Mouse (Mus musculus) lung, postnatal 25 days (tissue): ENCODE results near the gene Ppm1g.
"Not testable (repeated sequence)": the region's sequence is repeated elsewhere in the genome, so short reads cannot be mapped to it uniquely, and the experiment has no call there.

Experiments used
- DNase-seq: peaks from one replicate; pipeline ENCODE4 v3.0.0; 2022; ENCODE audit warnings: low spot score

Gene Ppm1g

DNA sequence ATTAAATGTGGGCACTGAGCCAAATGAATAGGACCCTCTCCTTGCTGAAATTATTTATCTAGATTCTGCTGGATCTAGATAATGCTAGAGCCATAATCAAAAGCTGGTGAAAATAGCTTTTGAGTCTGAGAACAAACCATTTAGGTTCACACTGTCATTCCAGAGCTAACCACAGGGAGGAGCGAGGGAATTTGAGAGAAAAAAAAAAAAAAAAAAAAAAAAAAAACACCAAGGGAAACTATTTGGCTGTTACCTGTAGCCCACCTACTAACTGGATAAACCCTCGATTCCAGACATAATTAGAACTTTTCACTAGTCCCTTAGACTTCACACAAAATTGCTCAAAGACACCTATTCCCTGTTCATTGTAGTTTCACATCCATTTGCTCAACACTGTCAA, 1.4 kb downstream of the Ppm1g start:
- DNase-seq = no peak

DNA sequence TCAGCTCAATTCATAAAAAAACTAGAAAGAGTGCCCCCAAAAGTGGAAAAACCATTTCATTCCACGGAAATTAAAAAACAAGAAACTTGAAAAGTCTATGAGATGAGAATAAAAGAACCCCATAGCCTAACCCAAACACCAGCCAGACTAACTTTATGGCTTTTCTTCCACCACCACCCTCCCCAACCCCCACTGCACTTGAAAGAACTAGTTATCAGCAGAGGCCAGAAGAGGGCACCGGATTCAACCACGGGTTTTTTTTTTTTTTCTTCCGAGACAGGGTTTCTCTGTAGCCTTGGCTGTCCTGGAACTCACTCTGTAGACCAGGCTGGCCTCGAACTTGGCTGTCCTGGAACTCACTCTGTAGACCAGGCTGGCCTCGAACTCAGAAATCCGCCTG, 2.2 kb downstream of the Ppm1g start:
- DNase-seq = no peak

DNA sequence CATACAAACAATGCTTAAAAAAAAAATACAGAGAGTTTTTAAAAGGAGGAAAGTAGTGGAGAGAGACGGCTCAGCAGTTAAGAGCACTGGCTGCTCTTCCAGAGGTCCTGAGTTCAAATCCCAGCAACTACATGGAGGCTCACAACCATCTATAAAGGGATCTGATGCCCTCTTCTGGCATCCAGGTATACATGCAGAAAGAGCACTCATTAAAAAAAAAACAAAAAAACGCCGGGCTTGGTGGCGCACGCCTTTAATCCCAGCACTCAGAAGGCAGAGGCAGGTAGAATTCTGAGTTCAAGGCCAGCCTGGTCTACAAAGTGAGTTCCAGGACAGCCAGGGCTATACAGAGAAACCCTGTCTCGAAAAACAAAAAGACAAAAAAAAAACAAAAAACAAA, 3.9 kb downstream of the Ppm1g start:
- DNase-seq = not testable (repeated sequence)

DNA sequence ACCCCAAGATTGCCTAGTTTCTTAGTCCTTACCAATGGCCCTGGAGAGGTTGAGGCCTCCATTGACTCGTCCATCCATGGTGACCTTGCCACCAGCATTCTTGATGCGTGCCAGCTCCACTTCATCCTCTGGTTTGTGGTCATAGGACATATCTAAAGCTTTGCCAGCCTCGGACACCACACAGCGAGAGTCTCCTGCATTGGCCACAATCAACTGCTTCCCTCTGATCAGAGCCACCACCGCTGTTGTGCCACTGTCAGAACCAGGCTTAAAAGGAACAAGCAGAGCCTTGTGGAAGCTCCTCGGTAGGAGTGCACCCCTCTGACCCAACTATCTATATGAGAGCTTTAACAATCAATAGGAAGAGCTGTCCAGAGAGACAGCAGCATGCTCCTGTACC, 16.1 kb downstream of the Ppm1g start:
- DNase-seq = no peak

DNA sequence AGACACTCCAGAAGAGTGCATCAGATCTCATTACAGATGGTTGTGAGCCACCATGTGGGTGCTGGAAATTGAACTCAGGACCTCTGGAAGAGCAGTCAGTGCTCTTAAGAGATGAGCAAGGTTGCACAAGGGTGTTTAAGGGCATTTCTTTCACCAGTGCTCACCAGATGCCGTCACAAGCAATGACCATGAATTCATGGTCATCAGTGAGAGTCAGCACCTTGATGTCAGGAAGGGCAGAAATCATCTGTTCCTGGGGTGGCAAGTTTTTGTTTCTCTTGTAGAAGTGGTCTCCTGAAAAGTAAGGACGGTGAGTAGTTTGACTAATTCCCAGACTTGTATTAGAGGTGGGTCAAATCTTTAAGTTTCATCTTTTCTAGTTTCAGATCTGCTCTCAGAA, 16.6 kb downstream of the Ppm1g start:
- DNase-seq = no peak

DNA sequence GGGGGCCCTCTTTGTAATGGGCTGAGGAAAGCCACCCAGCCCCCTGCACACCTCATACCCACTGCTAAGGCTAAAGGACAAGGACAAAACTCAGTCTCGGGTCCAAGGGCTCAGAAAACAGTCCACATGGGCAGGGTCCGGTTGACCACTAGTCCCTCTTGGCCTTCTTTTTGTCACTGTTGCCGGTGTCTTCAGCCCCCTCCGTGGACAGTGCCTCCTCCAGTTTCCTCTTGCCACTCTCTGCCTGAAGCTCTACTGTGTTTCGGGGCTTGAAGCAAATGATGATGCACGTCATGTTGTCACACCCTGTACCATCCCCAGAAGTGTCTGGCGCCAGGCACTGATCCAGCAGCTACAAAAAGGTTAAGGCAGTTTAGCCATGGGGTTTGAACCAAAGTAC, 17.6 kb downstream of the Ppm1g start:
- DNase-seq = no peak

DNA sequence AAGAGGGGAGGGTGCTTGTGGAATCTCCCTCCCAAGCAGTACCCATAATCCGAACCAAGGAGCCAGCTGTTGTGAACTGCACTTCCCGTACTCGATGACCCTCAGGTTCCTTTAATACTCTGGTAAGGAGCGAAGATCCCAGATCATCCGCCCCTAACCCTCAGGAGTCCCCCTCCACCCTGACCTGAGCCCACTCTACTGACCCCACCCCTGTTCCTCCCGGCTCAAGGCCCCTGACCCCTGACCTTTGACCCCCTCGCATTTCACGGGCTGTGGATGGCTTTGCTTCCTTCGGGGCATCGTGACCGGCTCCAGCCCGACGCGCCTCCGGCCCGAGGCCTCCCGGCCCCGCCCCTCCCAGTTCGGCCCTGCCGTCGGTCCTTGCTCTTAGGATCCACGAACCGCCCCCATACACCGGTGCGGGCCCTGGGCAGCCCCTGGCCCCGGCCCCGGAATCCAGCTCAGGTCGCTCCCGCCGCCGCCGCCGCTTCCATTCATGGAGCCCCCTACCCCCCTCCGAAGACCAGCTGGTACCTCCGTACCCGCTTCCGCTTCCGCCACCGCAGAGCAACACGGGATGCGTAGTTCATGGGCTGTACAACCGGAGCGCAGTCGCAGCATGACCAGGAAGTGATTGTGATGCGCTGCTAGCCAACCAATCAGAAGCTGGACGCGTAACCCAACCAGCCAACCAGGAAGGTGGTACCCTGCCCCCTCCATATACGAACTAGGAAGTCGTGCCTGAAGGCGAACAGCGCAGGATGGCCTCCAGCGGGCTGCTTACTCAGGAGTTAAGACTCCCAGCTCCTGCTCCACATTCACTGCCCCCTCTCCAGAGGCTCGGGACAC, 18.5 kb downstream of the Ppm1g start, which contains the start of gene Zfp513:
Gene Zfp513, minus strand, starts transcription at position 562 of the 849 bp plus-strand sequence.
- DNase-seq = peak; percentile 99

DNA sequence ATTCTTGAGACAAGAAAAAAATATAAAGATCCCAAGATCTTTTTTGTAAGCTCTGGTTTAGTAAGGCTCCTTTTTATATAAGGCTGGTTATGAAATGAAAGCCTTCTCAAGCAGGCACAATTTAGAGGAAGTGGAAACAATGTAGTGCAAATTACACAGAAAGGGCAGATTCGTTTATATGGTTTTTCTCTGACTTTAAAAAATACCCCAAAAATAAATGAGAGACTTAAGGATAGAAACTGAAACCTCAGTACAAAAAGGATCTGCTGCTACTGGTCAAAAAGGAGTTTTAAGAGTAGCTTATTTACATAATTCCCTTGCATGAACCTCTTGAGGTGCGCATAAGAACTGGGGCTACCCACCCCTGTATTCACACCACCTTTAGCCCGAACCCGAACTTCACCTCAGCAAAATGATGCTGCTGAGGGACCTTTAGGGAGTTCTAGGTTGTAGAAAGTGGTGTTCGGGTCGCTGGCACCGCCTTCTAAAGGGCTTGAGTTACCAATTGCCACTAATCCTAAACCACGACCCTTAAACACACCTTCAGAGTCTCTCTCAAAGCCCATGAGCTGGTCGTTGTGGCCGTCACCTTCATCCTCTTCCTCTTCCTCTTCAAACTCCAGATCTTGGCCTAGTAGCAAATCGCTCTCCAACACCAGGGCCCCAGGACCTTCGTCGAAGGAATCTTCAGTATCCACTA, 19.3 kb downstream of the Ppm1g start:
- DNase-seq = no peak

DNA sequence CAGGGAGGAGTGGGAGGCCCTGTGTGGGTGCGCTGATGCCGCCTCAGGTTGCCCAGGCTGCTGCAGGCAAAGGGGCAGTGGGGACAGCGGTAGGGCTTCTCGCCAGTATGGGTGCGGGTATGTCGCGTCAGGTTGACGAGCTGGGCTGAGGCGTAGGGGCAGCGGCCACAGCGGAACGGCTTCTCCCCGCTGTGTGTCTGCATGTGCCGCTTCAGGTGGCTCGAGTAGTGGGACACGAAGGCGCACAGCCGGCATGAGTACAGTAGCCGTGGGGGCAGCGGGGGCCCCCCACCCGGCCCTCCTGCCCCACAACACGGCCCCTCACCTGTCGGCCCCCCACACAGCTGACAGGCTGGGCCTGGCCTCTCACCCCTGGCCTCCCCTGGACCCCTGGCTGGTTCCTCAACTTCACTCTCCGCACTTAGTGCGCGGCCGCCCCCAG, 20.1 kb downstream of the Ppm1g start:
- DNase-seq = no peak

DNA sequence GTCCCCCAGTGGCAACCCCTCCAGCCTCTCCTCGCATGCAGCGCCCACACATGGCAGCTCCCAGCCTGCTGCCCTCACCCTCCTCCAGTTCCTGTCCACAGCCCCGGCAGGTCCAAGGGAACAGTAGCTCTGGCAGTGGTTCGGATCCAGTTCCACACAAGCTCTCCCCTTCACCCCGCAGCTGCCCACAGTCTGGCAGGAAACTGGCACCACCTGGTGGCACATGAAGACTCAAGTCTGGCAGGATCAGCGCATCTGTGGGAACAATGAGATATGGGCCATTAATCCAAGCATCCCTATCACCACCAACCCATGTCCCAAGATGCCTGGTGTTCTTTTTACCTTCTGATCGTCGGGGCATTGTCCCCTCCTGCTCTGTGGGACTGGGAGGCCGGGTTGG, 20.6 kb downstream of the Ppm1g start:
- DNase-seq = no peak

DNA sequence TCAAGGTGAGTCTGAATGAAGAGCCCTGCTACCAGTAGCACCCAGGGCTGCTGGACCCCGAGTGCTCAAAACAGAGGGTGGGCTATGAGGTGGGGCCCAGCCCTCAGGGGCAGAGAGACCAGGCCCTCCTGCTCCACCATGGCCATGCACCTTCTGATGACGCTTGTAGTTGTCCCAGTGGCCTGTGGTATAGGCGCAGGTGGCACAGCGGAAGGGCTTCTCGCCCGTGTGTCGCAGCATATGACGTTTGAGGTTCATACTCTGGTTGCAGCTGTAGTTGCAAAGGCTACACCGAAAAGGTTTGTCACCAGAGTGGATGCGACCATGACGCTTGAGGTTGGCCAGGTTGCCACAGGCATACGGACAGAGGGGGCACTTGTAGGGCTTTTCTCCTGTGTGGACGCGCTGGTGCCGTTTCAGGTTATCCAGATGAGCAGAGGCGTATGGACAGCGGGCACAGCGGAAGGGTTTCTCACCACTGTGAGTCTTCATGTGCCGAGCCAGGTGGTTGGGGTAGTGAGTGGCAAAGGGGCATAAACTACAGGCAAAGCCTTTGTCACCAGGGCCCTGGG, 21.1 kb downstream of the Ppm1g start:
- DNase-seq = no peak

DNA sequence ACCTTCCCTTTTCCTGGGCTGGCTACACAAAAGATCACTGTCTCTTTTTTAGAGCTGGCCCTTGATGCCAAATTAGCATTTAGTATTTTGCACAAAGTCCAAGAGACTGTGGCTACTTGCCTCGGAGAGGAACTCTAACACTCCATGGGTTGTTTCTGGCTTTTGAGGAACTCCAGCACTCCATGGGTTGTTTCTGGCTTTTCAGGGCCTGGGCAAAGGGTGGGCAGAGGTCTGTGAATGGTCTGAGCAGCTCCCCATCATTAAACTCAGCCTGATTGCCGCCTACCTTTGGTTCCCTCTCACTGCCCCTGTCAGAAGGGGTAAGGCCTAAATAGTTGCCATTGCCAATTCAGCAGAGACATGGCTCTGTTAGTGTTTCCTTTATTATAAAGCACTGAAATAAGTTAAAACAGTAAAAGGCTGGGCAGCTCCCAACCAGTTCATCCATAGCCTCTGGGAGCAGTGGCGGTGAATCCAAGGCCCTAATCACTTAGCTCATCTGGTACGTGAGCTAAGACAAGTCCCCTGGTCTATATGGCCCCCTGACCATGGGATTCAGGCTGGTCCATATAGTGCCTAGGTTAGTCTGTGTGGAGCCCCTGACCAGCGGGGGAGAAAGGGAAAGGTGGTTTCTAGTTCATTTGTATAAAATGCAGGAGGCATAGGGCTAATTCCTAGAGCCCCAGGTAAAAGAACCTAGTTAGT, 21.7 kb downstream of the Ppm1g start:
- DNase-seq = no peak

DNA sequence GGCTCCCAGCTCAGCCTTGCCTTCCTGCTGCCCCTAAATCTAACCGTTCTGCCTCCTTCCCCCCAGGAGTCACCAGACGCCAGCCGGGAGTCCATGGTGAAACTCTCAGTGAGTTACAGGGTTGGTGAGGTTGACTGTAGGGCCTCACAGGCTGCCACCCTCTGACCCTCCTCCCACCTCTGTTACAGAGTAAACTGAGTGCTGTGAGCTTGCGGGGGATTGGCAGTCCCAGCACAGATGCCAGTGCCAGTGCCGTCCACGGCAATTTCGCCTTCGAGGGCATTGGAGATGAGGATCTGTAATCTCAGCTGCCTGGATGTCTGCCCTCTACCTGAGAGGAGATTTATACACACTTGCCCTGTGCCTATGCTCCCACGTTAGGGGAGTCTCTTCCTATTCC, 22.3 kb downstream of the Ppm1g start:
- no peak for DNase-seq

DNA sequence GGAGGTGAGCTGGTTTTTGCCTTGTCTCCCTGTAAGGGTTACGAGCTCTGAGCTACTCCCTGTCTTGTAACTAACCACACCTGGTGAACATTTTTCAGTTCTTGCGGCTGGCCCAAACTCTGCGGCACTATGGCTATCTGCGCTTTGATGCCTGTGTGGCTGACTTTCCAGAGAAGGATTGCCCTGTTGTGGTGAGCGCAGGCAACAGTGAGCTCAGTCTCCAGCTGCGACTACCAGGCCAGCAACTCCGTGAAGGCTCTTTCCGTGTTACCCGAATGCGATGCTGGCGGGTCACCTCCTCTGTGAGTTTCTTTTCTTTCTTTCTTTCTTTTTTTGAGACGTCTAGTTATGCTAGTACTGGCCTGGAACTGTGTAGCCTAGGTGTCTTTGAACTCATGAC, 23.4 kb downstream of the Ppm1g start:
- no peak for DNase-seq

DNA sequence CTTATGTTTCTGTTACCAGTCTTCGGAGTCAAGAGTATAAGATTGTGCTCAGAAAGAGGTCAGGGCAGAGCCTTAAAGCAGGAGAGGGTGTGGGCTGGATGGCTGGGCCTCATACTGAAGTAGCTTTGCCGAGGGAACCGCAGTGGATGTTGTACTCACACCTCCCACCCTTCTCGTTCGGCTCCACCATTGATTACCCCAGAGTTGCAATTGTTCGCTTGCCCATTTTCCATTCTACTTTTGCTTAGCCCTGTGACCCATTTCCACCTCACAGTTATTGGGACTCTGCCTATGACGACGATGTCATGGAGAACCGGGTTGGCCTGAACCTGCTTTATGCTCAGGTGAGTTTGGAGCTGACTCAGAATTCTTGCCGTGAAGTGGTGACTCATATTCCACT, 24.3 kb downstream of the Ppm1g start:
- DNase-seq = no peak

DNA sequence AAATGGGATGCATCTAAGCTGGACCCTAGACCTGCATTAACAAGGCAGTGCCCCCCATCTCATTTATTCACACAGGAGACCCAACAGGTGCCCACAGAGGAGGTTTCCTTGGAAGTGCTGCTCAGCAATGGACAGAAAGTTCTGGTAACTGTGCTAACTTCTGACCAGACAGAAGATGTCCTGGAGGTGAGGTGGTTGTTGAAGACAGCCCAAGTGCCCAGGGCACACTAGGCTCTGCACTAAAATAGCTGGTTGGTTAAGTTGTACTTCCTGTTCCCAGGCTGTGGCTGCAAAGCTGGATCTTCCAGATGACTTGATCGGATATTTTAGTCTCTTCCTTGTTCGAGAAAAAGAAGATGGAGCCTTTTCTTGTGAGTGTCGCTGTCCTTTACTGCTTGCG, 24.8 kb downstream of the Ppm1g start:
- no peak for DNase-seq

DNA sequence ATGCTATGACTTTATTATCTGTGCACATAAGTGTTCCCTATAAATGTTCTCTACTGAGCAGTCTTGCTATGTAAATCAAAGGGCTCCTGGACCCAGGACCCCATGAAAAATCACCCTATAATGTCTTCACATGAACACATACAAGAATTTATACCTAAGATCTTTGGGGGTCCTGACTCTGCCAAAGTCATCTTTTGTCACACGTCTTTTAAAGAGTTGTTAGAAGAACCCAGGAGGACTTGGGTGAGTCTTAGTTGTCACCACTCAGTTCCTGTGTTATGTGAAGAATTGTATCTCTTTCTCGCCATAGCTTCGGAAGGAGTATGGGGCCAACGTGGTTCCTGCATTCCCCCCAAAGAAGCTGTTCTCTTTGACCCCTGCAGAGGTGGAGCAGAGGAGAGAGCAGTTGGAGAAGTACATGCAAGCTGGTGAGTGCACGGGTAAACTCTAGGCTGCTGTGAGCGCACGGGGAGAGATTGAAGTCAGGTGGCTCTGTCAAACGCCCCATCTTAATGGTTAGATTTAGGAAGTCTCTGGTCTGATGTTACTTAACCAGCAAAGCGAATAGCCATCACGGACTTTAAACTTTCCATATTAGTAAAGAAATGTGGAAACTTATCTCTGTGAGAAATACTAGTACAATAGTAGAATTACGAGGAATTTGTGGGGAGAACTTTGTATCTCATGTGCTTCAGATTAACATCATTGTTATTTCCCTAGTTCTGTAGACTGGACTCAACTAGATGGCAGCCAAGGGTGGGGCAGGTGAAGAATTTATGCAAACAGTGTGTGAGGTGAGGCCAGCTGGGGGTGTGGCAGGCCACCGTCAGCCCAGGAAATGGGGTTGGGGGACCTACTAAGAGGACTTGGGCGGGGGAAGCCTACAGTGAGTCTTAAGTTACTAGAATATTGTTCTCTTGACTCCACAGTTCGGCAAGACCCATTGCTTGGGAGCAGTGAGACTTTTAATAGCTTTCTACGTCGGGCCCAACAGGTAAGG, 25.7 kb downstream of the Ppm1g start:
- no peak for DNase-seq

DNA sequence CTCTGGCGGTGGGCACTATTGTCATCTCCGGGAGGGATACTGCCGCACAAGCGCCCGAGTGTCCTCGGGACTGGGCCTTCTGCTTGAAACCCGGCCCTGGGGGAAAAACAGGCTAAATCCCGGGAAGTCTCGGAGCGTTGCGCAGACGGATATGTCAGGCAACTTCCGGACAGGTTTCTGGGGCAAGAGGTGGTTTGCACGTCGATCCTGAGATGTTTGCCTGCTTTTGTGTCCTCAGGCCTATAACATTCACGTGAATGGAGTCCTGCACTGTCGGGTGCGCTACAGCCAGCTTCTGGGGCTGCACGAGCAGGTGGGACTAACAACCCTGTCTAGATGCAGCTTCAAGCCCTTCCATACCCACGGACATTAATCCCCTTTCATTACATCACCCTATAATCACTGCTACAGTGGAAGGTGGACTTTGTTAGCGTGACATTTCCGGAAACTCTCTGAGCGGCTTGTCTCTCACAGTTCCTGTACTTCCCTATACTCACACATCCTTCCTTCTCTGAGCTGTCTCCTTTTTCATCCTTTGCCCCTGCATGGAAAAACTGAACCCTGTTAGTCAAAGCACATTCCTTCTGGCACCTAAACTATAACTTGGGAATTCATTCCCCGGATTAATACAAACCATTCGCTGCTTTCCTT, 26.7 kb downstream of the Ppm1g start:
- DNase-seq = no peak

DNA sequence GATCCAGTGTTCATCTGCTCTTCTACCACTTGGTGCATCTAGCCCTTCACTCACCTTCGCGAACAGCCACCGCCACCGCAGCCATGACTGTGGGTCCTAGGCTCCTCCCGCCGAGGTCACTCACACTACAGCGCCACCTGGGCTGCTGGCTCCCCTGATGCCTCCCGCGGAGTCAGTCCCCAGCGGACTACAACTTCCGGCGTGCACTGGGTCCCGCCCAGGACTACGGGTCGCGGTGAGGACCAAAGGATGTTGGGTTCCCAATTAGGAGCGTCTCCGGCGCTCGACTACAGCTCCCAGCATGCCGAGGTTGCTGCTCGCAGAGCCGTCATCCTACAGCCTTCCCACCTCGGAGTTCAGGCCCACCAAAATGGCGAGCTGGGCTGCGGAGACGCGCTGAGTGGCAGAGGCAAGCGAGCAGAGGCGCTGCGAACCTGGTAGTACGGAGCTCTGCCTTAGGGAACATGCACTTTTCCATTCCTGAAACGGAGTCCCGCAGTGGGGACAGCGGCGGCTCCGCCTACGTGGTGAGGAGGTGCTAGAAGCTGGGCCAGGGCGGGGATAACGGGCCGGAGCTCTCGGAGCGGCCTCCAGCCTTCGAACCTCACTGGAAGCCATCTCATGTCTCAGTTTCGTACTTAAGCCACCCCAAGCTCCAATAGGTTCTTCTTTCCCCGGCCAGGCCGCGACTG, 27.4 kb downstream of the Ppm1g start, which contains the start of the genes Snx17 and Eif2b4:
Gene Snx17, plus strand, starts transcription at position 289 of the 692 bp plus-strand sequence.
Gene Eif2b4, minus strand, starts transcription at position 492 of the 692 bp plus-strand sequence.
- DNase-seq = peak; percentile 100
